Mouse (Mus musculus): ENCODE measurements around the gene Dnajb3.
"Not testable (repeated sequence)": the region's sequence is repeated elsewhere in the genome, so short reads cannot be mapped to it uniquely, and the experiment has no call there.

Dnajb3 gene

DNA sequence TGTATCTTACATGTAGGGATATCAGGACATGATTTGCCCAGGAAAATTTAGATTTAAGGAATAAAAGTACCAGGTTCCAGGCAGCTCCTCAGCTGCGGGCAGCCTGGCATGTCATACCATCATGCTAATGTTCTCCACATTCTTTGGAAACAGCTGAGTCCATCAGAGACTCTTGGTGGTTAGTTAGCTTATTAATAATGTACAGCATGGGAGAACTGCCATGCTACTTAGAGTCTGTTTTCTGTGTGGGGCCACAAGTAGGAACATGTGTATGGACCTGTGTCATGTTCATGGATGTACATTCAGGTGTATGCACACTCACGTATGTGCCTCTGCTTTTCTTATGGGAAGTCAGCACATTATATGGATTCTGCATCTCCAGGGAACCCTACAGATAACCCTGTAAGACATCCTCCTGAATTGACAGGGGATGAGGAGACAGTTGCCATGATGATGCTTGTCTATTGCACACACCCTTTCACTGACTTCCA lies 8.9 kb upstream of the Dnajb3 start:
- no peak for DNase-seq

DNA sequence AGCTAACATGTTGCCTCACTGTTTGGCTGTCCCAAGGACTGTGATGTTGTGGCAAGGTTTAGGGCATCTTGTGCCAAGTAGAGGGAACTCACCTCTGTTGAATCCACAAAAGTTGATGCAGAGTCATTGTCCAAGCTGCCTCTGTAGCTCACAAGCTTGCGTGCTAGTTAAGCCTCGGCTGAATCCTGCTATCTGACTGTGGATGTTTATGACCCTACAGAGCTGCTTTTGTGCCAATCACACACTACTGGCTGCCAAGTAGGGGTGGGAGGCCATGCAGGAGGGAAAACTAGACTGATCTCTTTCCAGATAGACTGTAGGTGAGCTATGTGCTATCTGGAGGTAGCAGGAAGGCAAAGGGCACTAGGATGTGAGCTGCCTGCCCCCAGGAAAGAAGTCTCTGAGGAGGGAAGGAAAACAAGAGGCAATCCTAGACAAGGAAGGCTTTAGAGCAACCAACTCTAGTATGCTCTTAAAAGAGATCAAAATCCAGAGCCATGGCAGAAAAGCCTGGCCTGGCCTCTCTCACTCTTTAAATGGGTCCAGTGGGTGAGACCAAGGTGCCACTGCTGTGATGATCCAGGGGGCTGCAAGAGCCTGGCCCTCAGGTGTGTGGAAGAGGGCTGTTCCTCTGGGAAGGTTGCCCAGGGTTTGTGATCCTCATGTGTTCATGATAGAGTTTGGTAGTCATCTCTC lies 8.3 kb upstream of the Dnajb3 start:
- no peak for DNase-seq

DNA sequence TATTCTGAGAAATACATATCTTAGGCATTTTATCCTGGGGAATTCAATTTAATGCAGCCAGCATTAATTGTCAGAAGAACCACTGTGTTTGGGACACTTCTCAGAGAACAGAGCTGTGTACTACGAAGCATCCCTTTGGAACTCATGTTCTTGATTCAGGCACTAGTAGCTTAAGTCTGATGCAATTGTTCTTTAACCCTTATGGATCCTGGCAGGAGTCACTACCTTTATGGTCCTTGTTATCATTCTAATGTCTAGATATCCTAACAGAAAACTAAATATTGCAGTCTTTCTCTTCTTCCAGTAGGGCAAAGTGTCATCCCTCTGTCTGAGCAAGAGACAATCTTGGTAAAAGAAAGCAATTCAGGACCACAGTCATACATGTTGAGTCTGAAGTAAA lies 7.5 kb upstream of the Dnajb3 start:
- no peak for DNase-seq

DNA sequence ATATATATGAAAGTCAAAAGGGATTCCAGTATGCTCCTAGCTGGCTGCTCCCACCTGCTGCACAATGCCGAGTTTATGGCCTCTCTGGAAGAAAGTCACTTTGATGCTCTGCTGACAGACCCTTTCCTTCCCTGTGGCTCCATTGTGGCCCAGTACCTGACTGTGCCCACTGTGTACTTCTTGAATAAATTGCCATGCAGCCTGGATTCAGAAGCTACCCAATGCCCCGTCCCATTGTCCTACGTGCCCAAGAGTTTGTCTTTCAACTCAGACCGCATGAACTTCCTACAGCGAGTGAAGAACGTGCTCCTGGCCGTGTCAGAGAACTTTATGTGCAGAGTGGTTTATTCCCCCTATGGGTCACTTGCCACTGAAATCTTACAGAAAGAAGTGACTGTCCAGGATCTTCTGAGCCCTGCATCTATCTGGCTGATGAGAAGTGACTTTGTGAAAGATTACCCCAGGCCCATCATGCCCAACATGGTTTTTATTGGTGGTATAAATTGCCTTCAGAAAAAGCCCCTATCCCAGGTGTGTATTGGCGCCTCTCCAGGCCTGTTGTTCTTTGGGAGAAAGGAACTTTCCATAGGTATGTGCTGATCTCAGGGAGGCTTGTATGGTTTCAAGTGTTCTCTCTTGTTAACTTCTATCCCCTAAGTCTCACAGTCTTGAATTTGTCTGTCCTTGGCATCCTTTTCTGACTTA lies 6.9 kb upstream of the Dnajb3 start:
- no peak for DNase-seq

DNA sequence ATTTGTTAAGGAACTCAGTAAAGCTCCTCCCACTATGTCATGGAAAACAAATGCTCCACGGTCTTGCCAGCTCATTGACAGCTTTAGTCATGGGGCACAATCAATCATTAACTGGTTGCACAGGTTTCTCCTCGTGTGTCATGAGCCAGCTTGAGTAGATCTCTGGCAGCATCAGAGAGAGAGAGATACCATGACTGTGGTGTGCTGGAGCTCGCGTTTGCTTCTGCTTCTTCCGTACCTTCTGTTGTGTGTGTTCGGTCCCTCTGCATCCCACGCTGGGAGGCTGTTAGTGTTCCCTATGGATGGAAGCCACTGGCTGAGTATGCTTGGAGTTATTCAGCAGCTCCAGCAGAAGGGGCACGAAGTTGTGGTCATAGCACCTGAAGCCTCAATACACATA lies 6.2 kb upstream of the Dnajb3 start, which contains the start of gene Ugt1a1:
Ugt1a1 (plus strand) TSS at position 148 of the 400 bp plus-strand sequence.
- no peak for DNase-seq

DNA sequence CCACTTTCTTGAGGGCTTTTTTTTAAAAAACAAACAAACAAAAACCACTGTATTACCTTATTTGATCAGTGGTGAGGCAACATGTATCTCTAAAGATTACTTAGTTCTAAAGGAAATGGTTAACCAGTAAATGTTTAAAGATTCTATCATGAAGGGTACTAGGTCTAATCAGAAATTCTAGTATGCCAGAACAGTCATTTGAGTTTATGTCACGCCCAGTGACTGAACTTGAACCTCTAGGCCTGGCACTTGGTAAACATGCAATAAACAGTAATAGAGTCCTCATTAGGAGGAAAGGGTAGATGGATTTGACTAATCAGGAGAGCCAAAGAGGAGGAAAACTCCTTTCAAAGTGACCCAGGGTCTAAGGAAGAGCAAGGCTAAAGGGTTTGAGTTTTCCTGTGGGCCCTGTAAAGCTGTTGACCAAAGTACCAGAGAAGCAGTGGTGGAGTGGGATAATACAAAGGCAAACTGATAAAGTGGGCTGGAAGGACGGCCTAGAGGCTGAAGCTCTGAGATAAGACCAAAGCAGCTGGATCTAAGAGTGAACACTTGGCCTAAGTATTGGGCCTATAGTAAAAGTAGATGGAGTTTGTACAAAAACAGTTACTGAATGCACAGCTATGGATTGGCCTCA lies 1.4 kb upstream of the Dnajb3 start:
- DNase-seq: no peak

DNA sequence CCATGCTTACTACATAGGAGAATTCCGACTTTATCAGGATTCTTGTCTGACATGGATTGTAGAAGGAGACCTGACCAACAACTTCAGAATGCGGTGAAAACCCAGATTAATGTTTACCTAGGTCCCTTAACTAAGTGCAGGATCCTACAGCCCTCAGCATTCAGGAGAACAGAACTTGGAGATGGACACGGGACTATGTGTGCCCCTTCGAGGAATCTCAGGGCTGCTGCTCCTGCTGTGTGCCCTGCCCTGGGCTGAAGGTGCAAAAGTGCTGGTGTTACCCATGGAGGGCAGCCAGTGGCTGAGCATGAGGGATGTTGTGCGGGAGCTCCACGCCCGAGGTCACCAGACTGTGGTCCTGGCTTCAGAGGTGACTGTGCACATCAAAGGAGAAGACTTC lies 5.1 kb downstream of the Dnajb3 start, which contains the start of gene Ugt1a2:
Ugt1a2 (plus strand) TSS at position 146 of the 400 bp plus-strand sequence.
- no peak for DNase-seq

DNA sequence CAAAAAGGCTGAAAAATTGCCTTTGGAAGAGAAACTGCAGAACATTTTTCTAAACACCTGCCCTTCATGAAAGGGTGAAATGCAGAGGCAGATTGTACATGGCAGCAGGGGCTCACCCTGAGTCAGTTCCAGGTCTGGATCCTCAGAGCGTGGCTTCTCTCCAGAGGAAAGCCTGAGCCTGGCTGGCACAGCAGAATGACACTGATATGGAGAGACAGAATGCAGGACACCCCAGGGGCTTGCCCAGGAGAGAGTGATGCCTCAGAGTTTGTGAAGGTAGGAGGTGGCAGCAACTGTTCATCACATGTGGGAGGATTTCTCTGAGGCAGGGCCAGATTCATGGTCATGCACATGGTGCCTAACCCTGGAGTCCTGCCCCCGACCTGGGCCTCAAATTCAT lies 5.6 kb downstream of the Dnajb3 start:
- no peak for DNase-seq

DNA sequence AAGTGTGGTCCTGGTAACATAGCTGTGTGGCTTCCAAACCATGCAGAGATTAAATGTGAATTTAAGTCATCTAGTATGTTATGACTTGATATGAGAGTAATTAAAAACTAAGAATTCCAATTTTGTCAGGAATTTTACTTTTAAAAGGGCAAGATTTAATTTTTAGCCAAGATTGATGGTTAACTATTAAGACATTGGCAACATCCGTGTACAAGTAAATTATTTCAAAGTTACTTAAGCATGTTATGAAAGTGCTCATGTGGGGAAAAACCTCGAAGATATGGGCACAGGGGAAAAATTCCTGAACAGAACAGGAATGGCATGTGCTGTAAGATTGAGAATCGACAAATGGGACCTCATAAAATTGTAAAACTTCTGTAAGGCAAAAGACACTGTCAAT lies 8.1 kb downstream of the Dnajb3 start:
- DNase-seq: no peak

DNA sequence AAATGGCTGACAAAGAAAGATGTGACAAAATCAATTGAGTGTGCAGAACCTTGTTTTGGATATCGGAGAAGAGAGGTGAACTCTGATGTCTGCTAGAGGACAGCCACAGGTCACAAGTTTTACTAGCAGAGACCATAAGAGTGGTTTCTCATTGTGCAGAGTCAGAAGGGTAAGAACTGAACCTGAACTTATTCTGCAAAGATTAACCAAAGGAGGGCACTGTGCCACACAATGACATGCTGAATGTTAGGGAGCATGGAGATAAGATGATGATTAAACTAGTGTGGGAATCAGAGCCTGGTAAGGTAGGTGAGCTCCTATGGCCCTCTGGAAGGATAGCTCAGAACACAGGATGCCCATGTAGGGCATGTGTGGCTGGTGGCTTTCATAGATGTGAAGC lies 9.9 kb downstream of the Dnajb3 start:
- DNase-seq: no peak

DNA sequence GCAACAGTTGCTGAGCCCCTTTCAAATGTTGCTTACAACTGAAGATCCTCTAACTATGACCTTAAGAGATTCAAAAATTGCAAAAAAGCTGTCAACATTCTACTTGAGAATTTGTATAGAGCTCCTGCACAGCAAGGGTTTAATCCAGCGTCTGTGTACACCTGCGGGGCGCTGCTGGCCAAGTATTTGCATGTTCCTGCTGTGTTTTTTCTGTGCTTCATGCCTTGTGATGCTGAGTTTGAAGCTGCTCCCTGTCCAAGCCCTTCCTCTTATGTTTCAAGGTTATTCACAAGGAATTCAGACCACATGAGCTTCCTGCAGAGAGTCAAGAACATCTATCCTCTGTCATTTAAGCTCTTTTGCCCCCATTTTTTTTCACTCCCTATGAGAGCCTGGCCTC lies 13.4 kb downstream of the Dnajb3 start:
- no peak for DNase-seq

DNA sequence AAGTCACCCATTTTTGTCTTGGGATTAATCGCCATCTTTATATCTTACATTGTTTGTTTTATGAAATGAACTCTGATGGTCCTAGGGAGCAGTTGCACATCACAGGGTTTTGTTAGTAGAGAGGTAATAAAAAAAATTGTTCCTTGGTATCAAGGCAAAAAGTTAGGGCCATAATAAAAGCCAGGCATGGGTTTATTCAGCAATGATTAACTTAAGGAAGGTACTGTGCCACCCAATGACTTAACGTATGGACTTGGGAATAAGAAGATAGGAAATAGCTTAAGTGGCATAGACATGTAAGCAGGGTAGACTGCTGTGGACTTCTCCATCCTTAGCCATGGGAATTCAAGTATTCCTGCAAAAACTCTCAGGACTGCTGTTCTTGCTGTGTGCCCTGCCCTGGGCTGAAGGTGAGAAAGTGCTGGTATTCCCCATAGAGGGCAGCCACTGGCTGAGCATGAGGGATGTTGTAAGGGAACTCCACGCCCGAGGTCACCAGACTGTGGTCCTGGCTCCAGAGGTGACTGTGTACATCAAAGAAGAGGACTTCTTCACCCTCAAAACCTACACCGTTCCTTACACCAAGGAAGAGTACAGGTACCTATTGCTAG lies 19.2 kb downstream of the Dnajb3 start:
- DNase-seq: no peak

DNA sequence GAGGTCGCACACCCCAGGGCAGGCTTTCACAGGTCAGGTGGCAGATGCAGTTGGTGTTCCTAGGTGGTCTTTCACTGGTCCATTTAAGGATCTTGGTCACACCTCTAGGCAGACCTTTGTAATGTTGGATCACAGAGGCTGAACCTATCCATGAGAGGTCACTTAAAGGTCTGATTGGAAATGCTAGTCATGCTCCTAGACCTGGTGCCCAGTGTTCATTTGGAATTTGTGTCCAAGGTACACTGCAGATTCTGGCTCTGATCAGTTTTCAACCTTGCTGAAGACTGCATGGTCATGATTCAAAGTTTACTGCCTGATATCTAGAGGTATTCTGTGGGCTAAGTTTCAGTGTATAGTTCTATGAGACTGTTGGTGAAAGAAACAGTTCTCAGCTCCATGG lies 25.9 kb downstream of the Dnajb3 start:
- no peak for DNase-seq

DNA sequence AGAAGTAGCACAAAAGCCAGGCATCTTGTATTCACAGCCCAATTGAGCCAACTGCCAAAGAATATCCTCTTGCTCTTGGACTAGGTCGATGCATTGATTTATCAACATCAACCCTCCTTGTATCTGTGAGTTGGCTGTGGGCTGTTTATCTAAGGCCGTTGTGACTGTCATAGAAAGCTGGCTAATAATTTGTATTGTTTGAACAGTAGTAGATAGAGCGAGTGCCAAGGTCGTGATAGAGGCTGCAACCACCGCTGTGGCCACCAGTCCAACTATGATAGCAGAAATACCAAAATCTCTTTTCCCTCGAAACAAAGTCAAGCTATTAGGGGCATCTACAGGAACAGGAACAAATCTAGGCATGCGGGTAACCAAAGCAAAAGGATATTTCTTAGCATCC lies 33.4 kb downstream of the Dnajb3 start:
- not testable (repeated sequence) for DNase-seq

DNA sequence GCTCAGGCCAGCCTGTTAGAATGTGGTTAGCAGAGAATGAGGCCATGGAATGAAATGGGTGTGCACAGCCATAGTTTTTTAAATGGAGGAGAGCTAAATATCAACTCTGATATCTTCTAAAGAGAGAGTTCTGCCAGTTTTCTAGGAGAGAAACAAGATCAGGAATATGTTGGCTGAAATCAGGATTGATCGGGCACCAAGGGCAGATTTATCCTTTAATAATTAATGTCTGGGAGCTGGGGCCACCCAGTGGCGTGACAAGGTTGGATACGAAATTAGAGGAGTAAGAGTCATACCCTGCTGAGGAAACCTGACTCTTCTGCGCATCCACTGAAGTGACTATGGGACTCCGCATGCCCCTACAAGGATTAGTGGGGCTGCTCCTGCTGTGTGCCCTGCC lies 39.9 kb downstream of the Dnajb3 start, which contains the start of gene Ugt1a5:
Ugt1a5 (plus strand) TSS at position 302 of the 400 bp plus-strand sequence.
- no peak for DNase-seq

DNA sequence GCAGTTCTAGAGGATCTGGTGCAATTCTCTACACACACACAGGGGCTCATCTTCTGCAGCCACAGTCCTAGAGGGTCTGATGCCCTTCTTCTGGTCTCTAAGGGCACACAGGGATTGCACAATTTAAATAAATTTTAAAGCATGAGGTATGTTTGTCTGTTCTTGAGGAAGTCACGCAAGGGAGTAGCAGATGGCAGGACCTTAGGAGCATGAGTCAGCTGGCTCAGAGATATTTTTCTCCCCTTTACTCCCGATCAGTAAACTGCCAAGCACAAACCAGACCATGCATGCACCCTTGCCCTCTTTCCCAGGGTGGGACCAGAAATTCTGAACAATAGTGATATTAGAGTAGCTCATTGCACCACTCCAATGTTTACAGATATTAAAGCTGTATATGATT lies 47.2 kb downstream of the Dnajb3 start:
- no peak for DNase-seq
